In the genomic region with DNA sequence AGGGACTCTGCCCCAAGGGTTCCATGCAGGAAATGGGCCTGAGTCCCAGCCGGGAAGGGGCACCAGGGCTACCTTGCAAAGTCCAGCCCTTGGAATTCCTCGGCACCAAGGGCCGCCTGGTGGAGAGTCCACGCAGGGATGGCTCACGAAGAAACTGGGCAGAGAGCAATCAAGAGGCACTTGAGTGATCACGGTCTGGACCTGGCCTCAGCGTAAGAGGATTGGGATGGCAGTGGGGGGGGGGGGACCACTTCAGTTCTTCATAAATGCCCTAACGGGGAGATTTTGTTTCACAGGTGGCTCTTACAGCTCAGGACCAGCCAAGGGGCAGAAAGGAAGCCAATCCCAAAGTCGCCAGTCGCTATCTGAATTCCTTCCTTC, we compare ENCODE assay signal across 10 mouse cellular contexts. TPM values are rescaled to one million over a fixed set of nuclear protein-coding genes. Genes with fewer than 3 reads are reported as not detected.
DNase-seq lines count a peak whose midpoint lies in the region; ATAC-seq and TF ChIP-seq lines count a peak whose summit lies in the region.
"Had no signal": no experiment of that assay in that cellular context is flagged by ENCODE, and none has a peak within 500 bp of the region (broad histone marks: within the 10 kb centered on the region; RNA-seq: fewer than 3 reads in every experiment).

No protein-coding gene starts in this region.

- no peak overlapping the region for H3K4me3 ChIP-seq in lung, postnatal 0 days (ENCODE audit: low read depth, low read length)
- H3K4me3 ChIP-seq in intestine, embryonic 14.5 days (ENCODE audit: low read depth, low read length), result peak overlapping the region; percentile 6; the same call in 1 of the 2 replicates
- H3K4me3 ChIP-seq in liver, embryonic 13.5 days (replicated peaks), result no peak overlapping the region
- 0 out of 2 replicates have a peak overlapping the region, but pooled peaks have one; percentile 4 for H3K4me3 ChIP-seq in stomach, embryonic 16.5 days (replicated peaks; ENCODE audit: low read length)
- H3K4me3 ChIP-seq: erythroblast, embryonic 14.5 days had no signal

- peak overlapping the region; percentile 25; the same call in 1 of the 2 replicates for H3K4me2 ChIP-seq in lung, postnatal 0 days (replicated peaks; ENCODE audit: low read depth, low read length)
- peak overlapping the region; percentile 49 for H3K4me2 ChIP-seq in intestine, embryonic 14.5 days (ENCODE audit: low read length)
- no peak overlapping the region for H3K4me2 ChIP-seq in liver, embryonic 13.5 days
- peak overlapping the region; percentile 46 for H3K4me2 ChIP-seq in stomach, embryonic 16.5 days (ENCODE audit: low read depth, low read length)

- H3K27me3 ChIP-seq in lung, postnatal 0 days (replicated peaks; ENCODE audit: insufficient read depth, low read length), result no peaks in the 10 kb centered on the region
- no peaks in the 10 kb centered on the region for H3K27me3 ChIP-seq in intestine, embryonic 14.5 days (replicated peaks; ENCODE audit: control insufficient read depth, insufficient read depth, low read length)
- no peaks in the 10 kb centered on the region for H3K27me3 ChIP-seq in liver, embryonic 13.5 days
- no peaks in the 10 kb centered on the region for H3K27me3 ChIP-seq in stomach, embryonic 16.5 days (ENCODE audit: control insufficient read depth, insufficient read depth, low read length)
- H3K27me3 ChIP-seq: Patski had no signal

- TF ChIP-seq CTCF in lung, postnatal 0 days (IDR thresholded peaks at IDR 0.05), result peak; percentile 52

- ATAC-seq in lung, postnatal 0 days, result no peak
- no peak for ATAC-seq in intestine, embryonic 14.5 days (replicated peaks; ENCODE audit: low FRiP score, low TSS enrichment, low read depth)
- ATAC-seq in liver, embryonic 13.5 days (ENCODE audit: low read depth), result no peak
- ATAC-seq in stomach, embryonic 16.5 days (ENCODE audit: insufficient read depth, low FRiP score), result no peak
- ATAC-seq: Patski had no signal

- DNase-seq in lung, postnatal 0 days (ENCODE audit: low spot score), result no peak
- no peak for DNase-seq in lung, postnatal 25 days (ENCODE audit: low spot score)
- DNase-seq in intestine, embryonic 14.5 days (ENCODE audit: low spot score), result peak; percentile 74
- DNase-seq in liver, embryonic 13.5 days, result no peak
- DNase-seq in frontal cortex, postnatal 25 days (ENCODE audit: low spot score in 2 of 2), result no peak
- DNase-seq in left cerebral cortex, postnatal 10 days (ENCODE audit: extremely low spot score in 1 of 2, low spot score in 2 of 2), result no peak
- no peak for DNase-seq in thymus, adult 18-20 months

- no peak for TF ChIP-seq EP300 in lung, postnatal 0 days (IDR thresholded peaks at IDR 0.05)

- H3K9ac ChIP-seq in lung, postnatal 0 days (replicated peaks; ENCODE audit: low read depth), result no peak overlapping the region
- H3K9ac ChIP-seq in intestine, embryonic 14.5 days (ENCODE audit: low read length), result peak overlapping the region; percentile 3
- H3K9ac ChIP-seq in liver, embryonic 13.5 days, result no peak overlapping the region
- H3K9ac ChIP-seq in stomach, embryonic 16.5 days (ENCODE audit: low read length), result peak overlapping the region; percentile 67

- WGBS in lung, postnatal 0 days, result 13% methylated on average over 10 of the region's 10 CpGs
- WGBS in intestine, embryonic 14.5 days, result 5% methylated on average over 10 of the region's 10 CpGs
- WGBS in liver, embryonic 13.5 days (ENCODE audit: insufficient replicate concordance), result 30% methylated on average over 10 of the region's 10 CpGs
- whole genome bisulfite sequencing in stomach, embryonic 16.5 days, result 16% methylated on average over 10 of the region's 10 CpGs

- H3K9me3 ChIP-seq in lung, postnatal 0 days (ENCODE audit: low read length), result no peaks in the 10 kb centered on the region
- no peaks in the 10 kb centered on the region for H3K9me3 ChIP-seq in intestine, embryonic 14.5 days (ENCODE audit: control insufficient read depth, low read length)
- H3K9me3 ChIP-seq in liver, embryonic 13.5 days (replicated peaks), result no peaks in the 10 kb centered on the region
- no peaks in the 10 kb centered on the region for H3K9me3 ChIP-seq in stomach, embryonic 16.5 days (replicated peaks; ENCODE audit: control insufficient read depth, low read length)

- intact Hi-C loops in left cerebral cortex, postnatal 10 days (cut with DNase I), result no loop called here

- H3K36me3 ChIP-seq in lung, postnatal 0 days (ENCODE audit: insufficient read depth, low read length), result no peaks in the 10 kb centered on the region
- no peaks in the 10 kb centered on the region for H3K36me3 ChIP-seq in intestine, embryonic 14.5 days (ENCODE audit: control insufficient read depth, insufficient read depth, low read length)
- H3K36me3 ChIP-seq in liver, embryonic 13.5 days, result no peaks in the 10 kb centered on the region
- no peaks in the 10 kb centered on the region for H3K36me3 ChIP-seq in stomach, embryonic 16.5 days (ENCODE audit: control insufficient read depth, insufficient read depth, low read length)

- peaks cover 22% of the 10 kb centered on the region for H3K4me1 ChIP-seq in lung, postnatal 0 days (ENCODE audit: insufficient read depth, low read depth, low read length)
- peaks cover 38% of the 10 kb centered on the region for H3K4me1 ChIP-seq in intestine, embryonic 14.5 days (replicated peaks; ENCODE audit: control insufficient read depth, insufficient read depth, low read length)
- peaks cover 42% of the 10 kb centered on the region for H3K4me1 ChIP-seq in liver, embryonic 13.5 days (replicated peaks)
- peaks cover 36% of the 10 kb centered on the region for H3K4me1 ChIP-seq in stomach, embryonic 16.5 days (ENCODE audit: control insufficient read depth, insufficient read depth, low read length)

- peak overlapping the region; percentile 76 for H3K27ac ChIP-seq in lung, postnatal 0 days (ENCODE audit: low read length)
- H3K27ac ChIP-seq in intestine, embryonic 14.5 days (ENCODE audit: low read depth), result peak overlapping the region; percentile 91
- H3K27ac ChIP-seq in liver, embryonic 13.5 days, result peak overlapping the region; percentile 63
- H3K27ac ChIP-seq in stomach, embryonic 16.5 days (ENCODE audit: low read length), result peak overlapping the region; percentile 92

RNA-seq across cellular contexts. Expression of gene Arhgef10l, which starts 41.7 kb away (rescaled TPM):
- polyA plus RNA-seq in lung, postnatal 0 days (2015; fragmentation: Nextera tagmentation; extraction: Ambion mirVana), result 9.3 and 9.5 TPM in 2 replicates
- 15.2 and 16.3 TPM in 2 replicates for polyA plus RNA-seq in intestine, embryonic 14.5 days (2014; fragmentation: Nextera tagmentation; extraction: Ambion mirVana)
- polyA plus RNA-seq in liver, embryonic 13.5 days (2015; fragmentation: Nextera tagmentation; extraction: Ambion mirVana), result 2.6 and 2.7 TPM in 2 replicates
- polyA plus RNA-seq in stomach, embryonic 16.5 days (2015; fragmentation: Nextera tagmentation; extraction: Ambion mirVana), result 18.4 and 21.7 TPM in 2 replicates
- total RNA-seq in left cerebral cortex, postnatal 10 days (2021), result 10 to 100 TPM; 47.9 to 51.6 TPM

Comparison
In these comparisons a context has a peak if more than half of its experiments do, and no peak if none do; other contexts are left out.
1. H3K4me3 ChIP-seq: peak in intestine, embryonic 14.5 days (single experiment) and stomach, embryonic 16.5 days (single experiment); none in lung, postnatal 0 days (single experiment) and liver, embryonic 13.5 days (single experiment).
2. H3K9ac ChIP-seq: peak in intestine, embryonic 14.5 days (single experiment) and stomach, embryonic 16.5 days (single experiment); none in lung, postnatal 0 days (single experiment) and liver, embryonic 13.5 days (single experiment).
3. Peak in every context shown above with its lines, with median percentiles within 50 percentile points of each other: H3K27ac ChIP-seq.